Comparison of ENCODE assay signal across 11 mouse cellular contexts in the genomic region with DNA sequence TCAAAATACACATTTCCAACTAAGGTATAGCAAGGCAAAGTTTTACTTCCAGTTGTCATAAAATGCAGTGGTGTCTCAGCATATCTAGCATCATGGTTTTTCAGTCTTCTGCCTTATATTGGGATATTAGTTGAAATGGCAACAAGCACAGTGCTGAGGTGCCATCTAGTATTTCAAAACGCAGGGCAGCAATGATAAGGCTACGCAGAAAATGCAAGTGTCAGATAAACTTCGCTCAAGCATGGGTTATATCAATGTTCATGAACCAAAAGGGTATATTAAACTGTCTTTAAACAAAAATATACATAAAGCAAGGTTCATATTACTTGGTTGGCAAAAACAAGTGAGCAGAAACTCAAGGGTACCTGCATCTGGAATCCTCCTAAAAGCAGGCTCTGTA. TPM values are rescaled to one million over a fixed set of nuclear protein-coding genes. Genes with fewer than 3 reads are reported as not detected.
"Had no signal": no experiment of that assay in that cellular context is flagged by ENCODE, and none has a peak within 500 bp of the region (broad histone marks: within the 10 kb centered on the region; RNA-seq: fewer than 3 reads in every experiment).

No protein-coding gene starts in this region.

- H3K4me3 ChIP-seq: left cerebral cortex, adult 2 months; limb, embryonic 10.5 days; midbrain, embryonic 13.5 days had no signal

- H3K9ac ChIP-seq: midbrain, embryonic 13.5 days had no signal

- H3K36me3 ChIP-seq: limb, embryonic 10.5 days; midbrain, embryonic 13.5 days had no signal

- H3K4me2 ChIP-seq: midbrain, embryonic 13.5 days had no signal

- H3K9me3 ChIP-seq: limb, embryonic 10.5 days; midbrain, embryonic 13.5 days had no signal

- DNase-seq: kidney, adult 18-20 months; kidney, postnatal 14 days; lung, adult 2 months; lung, postnatal 10 days; lung, postnatal 4 days; right cerebral cortex, postnatal 25 days; thymus, postnatal 36 days had no signal

- H3K27ac ChIP-seq: left cerebral cortex, adult 2 months; limb, embryonic 10.5 days; midbrain, embryonic 13.5 days had no signal

- ATAC-seq: midbrain, embryonic 13.5 days had no signal

- H3K27me3 ChIP-seq: midbrain, embryonic 13.5 days had no signal

- H3K4me1 ChIP-seq: limb, embryonic 10.5 days; midbrain, embryonic 13.5 days had no signal

RNA-seq across cellular contexts. Expression of gene Omd, which starts 34.8 kb away (rescaled TPM):
- polyA plus RNA-seq: small intestine, adult 2 months had no signal
